Comparison of ENCODE assay signal across 16 mouse cellular contexts in the genomic region with DNA sequence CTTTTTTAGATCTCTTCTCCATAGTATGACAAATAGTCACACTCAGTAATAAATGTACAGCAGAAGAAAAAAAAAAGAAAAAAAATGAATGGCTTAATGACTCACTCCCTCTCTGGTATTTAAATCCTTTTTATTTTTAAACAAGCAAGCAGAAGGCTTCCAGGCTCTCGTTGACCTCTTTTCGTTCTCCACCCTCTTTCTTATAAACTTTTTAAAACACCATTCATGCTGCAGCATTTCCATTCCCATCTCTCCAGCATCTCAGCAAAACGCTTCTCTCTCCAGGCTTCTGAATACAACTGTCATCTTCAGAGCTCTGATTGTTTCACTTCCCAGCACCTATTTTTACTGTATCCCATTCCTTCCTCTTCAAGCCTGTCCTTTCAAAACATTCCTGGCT.
"Had no signal": no experiment of that assay in that cellular context is flagged by ENCODE, and none has a peak within 500 bp of the region (broad histone marks: within the 10 kb centered on the region; RNA-seq: fewer than 3 reads in every experiment).

No protein-coding gene starts in this region.

- H3K4me1 ChIP-seq: liver, embryonic 12.5 days; lung, embryonic 15.5 days; megakaryocyte, embryonic 14.5 days; midbrain, embryonic 13.5 days; midbrain, embryonic 15.5 days; neural tube, embryonic 13.5 days; stomach, embryonic 15.5 days had no signal

- H3K4me3 ChIP-seq: liver, embryonic 12.5 days; lung, embryonic 15.5 days; megakaryocyte, embryonic 14.5 days; midbrain, embryonic 13.5 days; midbrain, embryonic 15.5 days; neural tube, embryonic 13.5 days; stomach, embryonic 15.5 days had no signal

- DNase-seq: lung, adult 2 months; lung, postnatal 14 days; lung, postnatal 36 days; thymus, adult 18-20 months; thymus, postnatal 14 days; thymus, postnatal 36 days had no signal

- H3K27ac ChIP-seq: liver, embryonic 12.5 days; liver, embryonic 14.5 days; lung, embryonic 15.5 days; macrophage; midbrain, embryonic 13.5 days; midbrain, embryonic 15.5 days; neural tube, embryonic 13.5 days; stomach, embryonic 15.5 days; stomach, postnatal 0 days had no signal
